Mouse (Mus musculus) hindbrain, postnatal 0 days (tissue): ENCODE measurements around the gene Ehbp1. TPM values are rescaled to one million over a fixed set of nuclear protein-coding genes. Genes with fewer than 3 reads are reported as not detected.

Experiments used
- ATAC-seq: fragments of 200-750 bp; cut with Nextera tagmentation; 2 replicates; pipeline ENCODE4 v1.8.0; 2017; ENCODE audit warnings: mild to moderate bottlenecking, moderate TSS enrichment, moderate library complexity
- DNase-seq: peaks from one replicate; pipeline ENCODE4 v3.0.0-alpha.2; 2015; ENCODE audit warnings: low spot score
- H3K27ac ChIP-seq: fragments of 300-500 bp; sonication (generic); 2 replicates; pipeline ENCODE4 v1.5.1; 2014; ENCODE audit warnings: mild to moderate bottlenecking
- H3K27me3 ChIP-seq: fragments of 300-500 bp; sonication (generic); 2 replicates; pipeline ENCODE4 v1.6.1; 2014; ENCODE audit warnings: low read length, mixed read lengths; ENCODE audit not compliant: insufficient read depth
- H3K36me3 ChIP-seq: fragments of 300-500 bp; sonication (generic); 2 replicates; pipeline ENCODE4 v1.6.1; 2014; ENCODE audit warnings: low read length, mixed read lengths; ENCODE audit not compliant: insufficient read depth
- H3K4me1 ChIP-seq: fragments of 300-500 bp; sonication (generic); 2 replicates; pipeline ENCODE4 v1.6.1; 2014; ENCODE audit warnings: antibody characterized with exemption, low read length, mixed read lengths; ENCODE audit not compliant: insufficient read depth
- H3K4me2 ChIP-seq: fragments of 300-500 bp; sonication (generic); 2 replicates; pipeline ENCODE4 v1.6.1; 2014; ENCODE audit warnings: low read depth, mild to moderate bottlenecking, low read length, moderate library complexity, mixed read lengths
- H3K4me3 ChIP-seq: fragments of 300-500 bp; sonication (generic); 2 replicates; pipeline ENCODE4 v1.5.1; 2014; ENCODE audit warnings: low read length
- H3K9ac ChIP-seq: fragments of 300-500 bp; sonication (generic); replicated peaks from 2 replicates; pipeline ENCODE4 v1.6.1; 2014; ENCODE audit warnings: mild to moderate bottlenecking, low read length, moderate library complexity, mixed read lengths
- H3K9me3 ChIP-seq: fragments of 300-500 bp; sonication (generic); 2 replicates; pipeline ENCODE4 v1.6.1; 2016; ENCODE audit warnings: low read length, mixed read lengths
- CTCF ChIP-seq: IDR thresholded peaks from 2 replicates; pipeline ENCODE4 v1.5.1; 2016; ENCODE audit warnings: antibody characterized with exemption, control low read depth, low read depth
- WGBS: fragments of 180-500 bp; shearing (Covaris S2); extraction: QIAGEN DNeasy Blood & Tissue Kit; methylation state at CpG from one replicate; pipeline ENCODE4 v1.1.7; 2014; 5-methylcytosine and 5-hydroxymethylcytosine counted together
- polyA plus RNA-seq: library from polyadenylated mRNA; unstranded; fragments of >200 nt; fragmentation: Nextera tagmentation; extraction: Ambion mirVana; gene quantifications from 2 replicates; pipeline ENCODE4 v1.2.1, GENCODE M21; 2015
- total RNA-seq: library from RNA; depleted of rRNA; stranded (reverse); fragments of >200 nt; gene quantifications from 2 replicates; pipeline ENCODE4 v1.2.3, GENCODE M21; 2014

Gene Ehbp1
- total and polyA plus RNA-seq, 2 experiments from 2014 or later = 14.9 to 19.4 TPM

GRCm38 (mm10) chr11:22020602-22021001 is 321.5 kb downstream of the Ehbp1 start:
- Histone ChIP-seq H3K9ac (no peak overlapping the region), H3K9me3 (no peaks in the 10 kb centered on the region), H3K27me3 (no peaks in the 10 kb centered on the region), H3K4me2 (no peak overlapping the region), H3K4me3 (no peak overlapping the region), H3K27ac (no peak overlapping the region), H3K36me3 (no peaks in the 10 kb centered on the region), H3K4me1 (no peaks in the 10 kb centered on the region)
- DNase-seq (no peak), ATAC-seq (no peak)
- 88% methylated on average over 2 of the region's 2 CpGs for WGBS
- no peak for TF ChIP-seq CTCF

- Histone ChIP-seq H3K9me3 (no peaks in the 10 kb centered on the region), H3K27ac (no peak overlapping the region), H3K9ac (no peak overlapping the region), H3K4me2 (no peak overlapping the region), H3K27me3 (no peaks in the 10 kb centered on the region), H3K36me3 (no peaks in the 10 kb centered on the region), H3K4me3 (no peak overlapping the region), H3K4me1 (no peaks in the 10 kb centered on the region)
- ATAC-seq (peak; percentile 64; the same call in 1 of the 2 replicates), DNase-seq (no peak)
- WGBS = 20% methylated on average over 8 of the region's 8 CpGs
- no peak for TF ChIP-seq CTCF
Measured at GRCm38 (mm10) chr11:22017444-22017843, 324.6 kb downstream of the Ehbp1 start.

DNA sequence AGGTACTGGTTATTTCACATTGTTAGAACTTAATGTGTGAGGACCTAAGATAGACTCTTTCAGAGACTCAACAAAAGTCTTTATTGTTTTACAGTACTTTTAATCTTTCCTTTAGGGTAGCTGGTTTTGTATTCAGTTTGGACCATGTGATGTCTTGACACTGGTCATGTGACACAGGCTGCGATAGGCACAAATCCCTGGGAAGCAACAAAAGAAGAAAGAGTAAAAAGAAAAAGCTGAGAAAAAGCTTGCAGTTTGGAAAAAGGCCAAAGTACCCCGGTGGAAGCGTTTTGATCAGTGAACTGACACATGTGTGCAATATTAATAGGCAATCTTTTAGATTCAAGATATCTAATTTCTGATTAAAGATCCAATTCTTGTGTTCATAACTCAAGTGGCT is 325.8 kb downstream of the Ehbp1 start:
- H3K27ac ChIP-seq = no peak overlapping the region
- TF ChIP-seq CTCF = no peak
- no peak overlapping the region for H3K4me3 ChIP-seq
- no peak overlapping the region for H3K9ac ChIP-seq
- no peaks in the 10 kb centered on the region for H3K9me3 ChIP-seq
- H3K27me3 ChIP-seq = no peaks in the 10 kb centered on the region
- WGBS = 32% methylated on average over 3 of the region's 3 CpGs
- no peak for ATAC-seq
- DNase-seq = no peak
- H3K36me3 ChIP-seq = no peaks in the 10 kb centered on the region
- H3K4me1 ChIP-seq = no peaks in the 10 kb centered on the region
- no peak overlapping the region for H3K4me2 ChIP-seq

GRCm38 (mm10) chr11:22008817-22009216 is 333.3 kb downstream of the Ehbp1 start:
- 56% methylated on average over 2 of the region's 2 CpGs for WGBS
- peaks cover 54% of the 10 kb centered on the region for H3K27me3 ChIP-seq
- no peak overlapping the region for H3K9ac ChIP-seq
- no peak overlapping the region for H3K27ac ChIP-seq
- no peaks in the 10 kb centered on the region for H3K4me1 ChIP-seq
- peak overlapping the region; percentile 32; the same call in 1 of the 2 replicates for H3K4me2 ChIP-seq
- H3K4me3 ChIP-seq = no peak overlapping the region
- TF ChIP-seq CTCF = no peak
- ATAC-seq (no peak), DNase-seq (no peak)
- H3K36me3 ChIP-seq = no peaks in the 10 kb centered on the region
- no peaks in the 10 kb centered on the region for H3K9me3 ChIP-seq

DNA sequence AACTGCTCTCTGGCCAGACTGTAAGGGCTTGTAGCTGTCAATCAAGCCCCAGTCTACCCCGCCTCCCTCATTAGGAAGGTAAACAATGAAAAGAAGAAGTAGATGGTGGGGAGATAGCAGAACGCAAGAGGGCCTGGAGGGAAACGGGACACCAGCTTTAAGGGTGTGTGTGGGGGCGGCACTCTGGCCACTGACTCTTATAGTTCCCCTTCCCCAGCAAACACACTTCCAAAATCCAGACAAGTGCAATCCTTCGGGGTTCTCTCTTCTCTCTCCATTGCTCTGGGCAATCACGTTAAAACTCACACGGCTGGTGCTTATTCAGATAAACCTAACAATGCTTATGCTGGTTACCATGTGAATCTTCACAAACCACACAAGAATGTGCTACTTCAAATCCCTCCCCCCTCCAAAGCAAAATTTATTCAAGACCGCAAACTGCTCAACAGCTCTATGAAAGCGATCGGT is 333.9 kb downstream of the Ehbp1 start:
- peak overlapping the region; percentile 32 for H3K4me2 ChIP-seq
- H3K4me1 ChIP-seq = no peaks in the 10 kb centered on the region
- H3K9ac ChIP-seq = no peak overlapping the region
- DNase-seq (no peak), ATAC-seq (0 out of 2 replicates have a peak, but pooled peaks have one; percentile 21)
- 34% methylated on average over 10 of the region's 10 CpGs for WGBS
- H3K36me3 ChIP-seq = no peaks in the 10 kb centered on the region
- TF ChIP-seq CTCF = no peak
- H3K9me3 ChIP-seq = no peaks in the 10 kb centered on the region
- no peak overlapping the region for H3K4me3 ChIP-seq
- peaks cover 59% of the 10 kb centered on the region for H3K27me3 ChIP-seq
- H3K27ac ChIP-seq = no peak overlapping the region

- Histone ChIP-seq H3K9ac (no peak overlapping the region), H3K27me3 (peaks cover 59% of the 10 kb centered on the region), H3K4me2 (peak overlapping the region; percentile 32), H3K4me3 (no peak overlapping the region), H3K36me3 (no peaks in the 10 kb centered on the region), H3K4me1 (no peaks in the 10 kb centered on the region), H3K9me3 (no peaks in the 10 kb centered on the region), H3K27ac (no peak overlapping the region)
- DNase-seq = no peak
- no peak for ATAC-seq
- no peak for TF ChIP-seq CTCF
- 40% methylated on average over 6 of the region's 6 CpGs for WGBS
Measured at GRCm38 (mm10) chr11:22007781-22008110, 334.3 kb downstream of the Ehbp1 start.

GRCm38 (mm10) chr11:22007088-22007780 is 334.9 kb downstream of the Ehbp1 start:
- H3K9ac ChIP-seq = no peak overlapping the region
- DNase-seq (no peak), ATAC-seq (no peak)
- H3K27me3 ChIP-seq = peaks cover 59% of the 10 kb centered on the region
- H3K4me3 ChIP-seq = no peak overlapping the region
- TF ChIP-seq CTCF = no peak
- no peaks in the 10 kb centered on the region for H3K4me1 ChIP-seq
- no peaks in the 10 kb centered on the region for H3K36me3 ChIP-seq
- peak overlapping the region; percentile 32 for H3K4me2 ChIP-seq
- H3K27ac ChIP-seq = no peak overlapping the region
- WGBS = 36% methylated on average over 20 of the region's 20 CpGs
- H3K9me3 ChIP-seq = no peaks in the 10 kb centered on the region
